Mouse (Mus musculus): ENCODE data around the gene Hapln2. TPM values are rescaled to one million over a fixed set of nuclear protein-coding genes. Genes with fewer than 3 reads are reported as not detected.
A peak's percentile ranks its signal among the peaks of the same experiment; 100 is the strongest.

The Hapln2 gene
- polyA plus RNA-seq, 1 experiment from 2014 or later, result not detected

DNA sequence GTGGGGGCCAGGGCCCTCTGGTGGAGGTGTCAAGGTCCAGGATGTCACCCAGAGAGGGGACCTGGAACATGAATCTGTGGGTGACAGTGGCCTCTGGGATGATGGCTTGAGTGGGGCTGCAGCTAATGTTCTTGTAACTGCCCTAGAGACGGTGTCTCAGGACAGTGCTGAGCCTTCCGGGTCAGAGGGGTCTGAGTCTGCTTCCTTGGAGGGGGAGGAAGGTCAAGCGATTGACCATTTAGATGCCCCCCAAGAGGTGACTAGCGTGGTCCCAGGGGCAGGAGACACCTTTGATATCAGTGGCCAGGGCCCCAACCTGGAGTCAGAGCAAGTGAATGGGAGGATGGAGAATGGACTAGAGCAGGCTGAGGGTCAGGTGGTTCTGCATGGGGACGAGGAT is 47.9 kb downstream of the Hapln2 start:
- Histone ChIP-seq H3K4me2 (replicated peaks; ENCODE audit: low read depth, low read length) (no peak overlapping the region), H3K27ac (ENCODE audit: low read depth, low read length) (0 out of 2 replicates have a peak overlapping the region, but pooled peaks have one; percentile 56), H3K9me3 (ENCODE audit: control insufficient read depth, low read length) (no peaks in the 10 kb centered on the region), H3K4me3 (ENCODE audit: low read length) (no peak overlapping the region), H3K36me3 (ENCODE audit: control insufficient read depth, insufficient read depth, low read length) (peaks cover 18% of the 10 kb centered on the region), H3K4me1 (ENCODE audit: control insufficient read depth, insufficient read depth, low read length) (peaks cover 66% of the 10 kb centered on the region), H3K27me3 (ENCODE audit: control insufficient read depth, insufficient read depth, low read length) (no peaks in the 10 kb centered on the region), H3K9ac (ENCODE audit: low read depth, low read length) (no peak overlapping the region)
- ATAC-seq (ENCODE audit: low FRiP score, low TSS enrichment), result no peak
- 82% methylated on average over 5 of the region's 5 CpGs for WGBS

DNA sequence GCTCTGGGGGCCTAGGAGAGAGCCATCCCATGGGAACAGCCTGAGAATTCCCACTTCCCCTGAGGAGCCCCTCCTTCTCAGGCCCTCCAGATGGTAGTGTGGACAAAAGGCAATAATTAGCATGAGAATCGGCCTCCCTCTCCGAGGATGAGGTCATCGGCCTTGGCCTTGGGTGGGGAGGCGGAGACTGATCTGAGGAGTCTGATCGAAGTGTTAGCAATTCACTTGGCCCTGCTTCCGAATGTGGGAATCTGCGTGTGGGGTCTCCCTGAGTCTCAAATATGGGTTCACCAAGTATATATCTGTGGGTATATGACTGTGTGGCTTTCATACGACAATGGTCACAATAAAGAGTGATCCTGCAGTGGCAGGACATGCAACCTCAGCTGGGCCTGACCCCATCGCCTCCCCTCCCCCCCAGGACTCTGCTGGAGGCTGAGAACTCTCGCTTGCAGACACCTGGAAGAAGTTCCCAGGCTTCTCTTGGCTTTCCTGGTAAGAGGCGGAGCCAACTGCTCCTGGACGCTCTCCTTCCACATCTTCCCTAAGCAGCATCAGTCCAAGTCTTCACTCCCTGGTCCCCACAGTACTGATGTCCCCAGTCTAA is 52.9 kb downstream of the Hapln2 start:
- Histone ChIP-seq H3K4me2 (replicated peaks; ENCODE audit: low read depth, low read length) (peak overlapping the region; percentile 96), H3K9ac (ENCODE audit: low read depth, low read length) (peak overlapping the region; percentile 82; the same call in 1 of the 2 replicates), H3K4me3 (ENCODE audit: low read length) (peak overlapping the region; percentile 71), H3K4me1 (ENCODE audit: control insufficient read depth, insufficient read depth, low read length) (peaks cover 51% of the 10 kb centered on the region), H3K36me3 (ENCODE audit: control insufficient read depth, insufficient read depth, low read length) (peaks cover 19% of the 10 kb centered on the region), H3K27me3 (ENCODE audit: control insufficient read depth, insufficient read depth, low read length) (no peaks in the 10 kb centered on the region), H3K9me3 (ENCODE audit: control insufficient read depth, low read length) (no peaks in the 10 kb centered on the region), H3K27ac (ENCODE audit: low read depth, low read length) (peak overlapping the region; percentile 37; the same call in 1 of the 2 replicates)
- WGBS, result 30% methylated on average over 12 of the region's 12 CpGs
- ATAC-seq (ENCODE audit: low FRiP score, low TSS enrichment), result no peak

DNA sequence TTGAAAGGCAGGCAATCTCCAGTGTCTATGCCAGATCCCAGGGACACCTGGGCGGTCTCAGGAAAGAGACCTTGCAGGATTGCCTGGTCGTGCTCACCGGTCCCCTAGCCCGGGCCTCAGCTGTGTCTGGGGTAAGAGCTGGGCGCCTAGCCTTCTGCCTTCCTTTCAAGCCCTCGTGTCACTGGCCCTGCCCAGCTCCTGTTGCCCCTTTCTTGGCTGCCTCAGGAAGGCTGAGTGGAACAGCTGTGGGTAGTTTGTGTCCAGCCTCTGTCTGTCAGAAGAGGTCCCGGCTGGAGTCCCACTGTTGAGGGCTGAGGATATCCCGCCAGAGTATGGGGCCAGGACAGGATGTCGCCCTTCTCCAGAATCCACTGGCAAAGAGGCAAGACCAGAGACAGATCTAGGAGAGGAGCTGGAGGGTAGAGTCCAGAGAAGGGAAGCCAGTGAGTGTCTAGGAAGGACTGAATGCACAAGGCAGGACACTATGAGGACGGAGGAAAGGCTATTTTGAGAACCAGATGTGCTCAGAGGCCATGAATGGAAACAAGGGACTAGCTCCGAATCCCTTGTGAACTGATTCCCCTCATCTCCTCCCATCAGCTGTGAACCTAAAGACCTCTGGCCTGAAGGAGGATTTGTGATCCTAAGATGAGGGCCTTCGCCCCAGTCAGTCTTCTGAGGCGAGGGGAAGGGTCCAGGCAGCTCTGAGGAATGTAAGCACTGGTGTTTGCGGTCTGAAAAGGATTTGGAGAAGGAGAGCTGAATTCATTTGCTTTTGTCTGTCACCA is 53.6 kb downstream of the Hapln2 start:
- 38% methylated on average over 14 of the region's 14 CpGs for WGBS
- no peaks in the 10 kb centered on the region for H3K9me3 ChIP-seq (ENCODE audit: control insufficient read depth, low read length)
- peaks cover 45% of the 10 kb centered on the region for H3K4me1 ChIP-seq (ENCODE audit: control insufficient read depth, insufficient read depth, low read length)
- peak overlapping the region; percentile 71 for H3K4me3 ChIP-seq (ENCODE audit: low read length)
- peak overlapping the region; percentile 96 for H3K4me2 ChIP-seq (replicated peaks; ENCODE audit: low read depth, low read length)
- H3K36me3 ChIP-seq (ENCODE audit: control insufficient read depth, insufficient read depth, low read length), result peaks cover 19% of the 10 kb centered on the region
- H3K27ac ChIP-seq (ENCODE audit: low read depth, low read length), result no peak overlapping the region
- H3K27me3 ChIP-seq (ENCODE audit: control insufficient read depth, insufficient read depth, low read length), result no peaks in the 10 kb centered on the region
- H3K9ac ChIP-seq (ENCODE audit: low read depth, low read length), result peak overlapping the region; percentile 82; the same call in 1 of the 2 replicates
- no peak for ATAC-seq (ENCODE audit: low FRiP score, low TSS enrichment)

DNA sequence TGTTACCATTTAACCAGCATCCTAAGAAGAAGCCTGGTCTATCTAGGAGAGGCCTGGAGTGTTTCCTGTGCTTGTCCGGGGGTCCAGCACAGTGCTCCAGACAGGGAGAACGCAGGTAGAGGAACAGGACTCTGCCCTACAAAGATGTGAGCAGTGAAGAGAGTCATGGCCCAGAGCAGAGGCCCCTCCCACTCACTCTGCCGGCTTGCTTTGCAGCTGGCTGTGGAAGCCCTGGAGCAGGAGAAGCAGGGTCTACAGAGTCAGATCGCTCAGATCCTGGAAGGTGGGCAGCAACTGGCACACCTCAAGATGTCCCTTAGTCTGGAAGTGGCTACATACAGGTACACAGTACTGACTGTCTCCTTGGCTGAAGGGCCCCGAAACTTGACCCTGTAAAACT is 54.6 kb downstream of the Hapln2 start:
- Histone ChIP-seq H3K9me3 (ENCODE audit: control insufficient read depth, low read length) (no peaks in the 10 kb centered on the region), H3K27ac (ENCODE audit: low read depth, low read length) (peak overlapping the region; percentile 48; the same call in 1 of the 2 replicates), H3K4me3 (ENCODE audit: low read length) (peak overlapping the region; percentile 71), H3K4me2 (replicated peaks; ENCODE audit: low read depth, low read length) (peak overlapping the region; percentile 96), H3K27me3 (ENCODE audit: control insufficient read depth, insufficient read depth, low read length) (no peaks in the 10 kb centered on the region; the same call in 1 of the 2 replicates), H3K4me1 (ENCODE audit: control insufficient read depth, insufficient read depth, low read length) (peaks cover 38% of the 10 kb centered on the region), H3K9ac (ENCODE audit: low read depth, low read length) (peak overlapping the region; percentile 82), H3K36me3 (ENCODE audit: control insufficient read depth, insufficient read depth, low read length) (peaks cover 16% of the 10 kb centered on the region)
- ATAC-seq (ENCODE audit: low FRiP score, low TSS enrichment), result no peak
- 24% methylated on average over 5 of the region's 5 CpGs for WGBS

DNA sequence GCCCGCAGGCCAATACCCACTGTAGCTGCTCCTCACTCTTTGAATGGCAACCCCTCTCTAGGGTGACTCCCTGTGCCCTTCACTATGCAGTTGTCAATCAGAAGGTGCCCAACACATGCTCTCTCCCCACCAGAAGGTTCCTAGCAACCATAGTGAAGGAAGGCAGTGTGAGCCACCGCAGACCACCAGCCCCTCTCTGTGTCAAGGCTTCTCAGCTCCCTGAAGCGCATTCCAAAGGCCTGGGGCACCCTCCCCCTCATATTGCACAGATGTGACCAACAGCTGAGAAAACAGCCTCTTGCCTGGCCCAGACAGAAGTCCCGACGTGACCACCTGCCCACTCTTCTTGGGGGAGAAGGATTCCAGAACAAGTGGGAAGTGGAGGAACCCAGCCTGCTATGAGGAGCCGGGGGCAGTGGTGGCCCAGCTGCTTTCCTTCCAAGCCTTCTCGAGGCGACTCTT is 55.1 kb downstream of the Hapln2 start:
- Histone ChIP-seq H3K4me1 (ENCODE audit: control insufficient read depth, insufficient read depth, low read length) (peaks cover 38% of the 10 kb centered on the region), H3K27ac (ENCODE audit: low read depth, low read length) (peak overlapping the region; percentile 48; the same call in 1 of the 2 replicates)
- peak; percentile 13; the same call in 1 of the 2 replicates for ATAC-seq (ENCODE audit: low FRiP score, low TSS enrichment)

More for the DNA sequence above, 55.1 kb downstream of the Hapln2 start:
- H3K36me3 ChIP-seq (ENCODE audit: control insufficient read depth, insufficient read depth, low read length), result peaks cover 16% of the 10 kb centered on the region
- no peaks in the 10 kb centered on the region; the same call in 1 of the 2 replicates for H3K27me3 ChIP-seq (ENCODE audit: control insufficient read depth, insufficient read depth, low read length)
- no peaks in the 10 kb centered on the region for H3K9me3 ChIP-seq (ENCODE audit: control insufficient read depth, low read length)
- H3K4me2 ChIP-seq (replicated peaks; ENCODE audit: low read depth, low read length), result peak overlapping the region; percentile 96
- 6% methylated on average over 8 of the region's 8 CpGs for WGBS
- peak overlapping the region; percentile 82 for H3K9ac ChIP-seq (ENCODE audit: low read depth, low read length)
- peak overlapping the region; percentile 71 for H3K4me3 ChIP-seq (ENCODE audit: low read length)

Other genes starting within 250 kb of the Hapln2 start
- 5.3 and 5.4 TPM in 2 replicates for gene Ntrk1, start 232.4 kb downstream of the Hapln2 start, polyA plus RNA-seq (2014; fragmentation: Nextera tagmentation; extraction: Ambion mirVana)
- gene Insrr, start 230.6 kb downstream of the Hapln2 start, polyA plus RNA-seq (2014; fragmentation: Nextera tagmentation; extraction: Ambion mirVana), result 0.95 and 0.97 TPM in 2 replicates
- gene Pear1, start 203.3 kb downstream of the Hapln2 start, polyA plus RNA-seq (2014; fragmentation: Nextera tagmentation; extraction: Ambion mirVana), result 25.3 and 41.0 TPM in 2 replicates
- gene Sh2d2a, start 180.8 kb downstream of the Hapln2 start, polyA plus RNA-seq (2014; fragmentation: Nextera tagmentation; extraction: Ambion mirVana), result 0.22 TPM in 1 of 2 replicates, not detected in the other
- 15.6 and 16.6 TPM in 2 replicates for gene Prcc, start 142.0 kb downstream of the Hapln2 start, polyA plus RNA-seq (2014; fragmentation: Nextera tagmentation; extraction: Ambion mirVana)
- 231 and 254 TPM in 2 replicates for gene Hdgf, start 121.3 kb downstream of the Hapln2 start, polyA plus RNA-seq (2014; fragmentation: Nextera tagmentation; extraction: Ambion mirVana)
- 76.7 and 81.0 TPM in 2 replicates for gene Mrpl24, start 108.1 kb downstream of the Hapln2 start, polyA plus RNA-seq (2014; fragmentation: Nextera tagmentation; extraction: Ambion mirVana)
- gene Isg20l2, start 97.3 kb downstream of the Hapln2 start, polyA plus RNA-seq (2014; fragmentation: Nextera tagmentation; extraction: Ambion mirVana), result 34.6 and 45.5 TPM in 2 replicates
- gene Rrnad1, start 96.9 kb downstream of the Hapln2 start, polyA plus RNA-seq (2014; fragmentation: Nextera tagmentation; extraction: Ambion mirVana), result 19.3 and 21.6 TPM in 2 replicates
- 113 and 169 TPM in 2 replicates for gene Crabp2, start 78.9 kb downstream of the Hapln2 start, polyA plus RNA-seq (2014; fragmentation: Nextera tagmentation; extraction: Ambion mirVana)
- gene Nes, start 56.5 kb downstream of the Hapln2 start, polyA plus RNA-seq (2014; fragmentation: Nextera tagmentation; extraction: Ambion mirVana), result 14.8 and 26.1 TPM in 2 replicates
- not detected in 2 replicates for gene Bcan, start 27.4 kb downstream of the Hapln2 start, polyA plus RNA-seq (2014; fragmentation: Nextera tagmentation; extraction: Ambion mirVana)
- gene Gpatch4, start 15.5 kb upstream of the Hapln2 start, polyA plus RNA-seq (2014; fragmentation: Nextera tagmentation; extraction: Ambion mirVana), result 48.1 and 48.6 TPM in 2 replicates
- 159 and 171 TPM in 2 replicates for gene Naxe, start 30.9 kb upstream of the Hapln2 start, polyA plus RNA-seq (2014; fragmentation: Nextera tagmentation; extraction: Ambion mirVana)
- gene Ttc24, start 50.7 kb upstream of the Hapln2 start, polyA plus RNA-seq (2014; fragmentation: Nextera tagmentation; extraction: Ambion mirVana), result not detected in 2 replicates
- gene Iqgap3, start 54.4 kb upstream of the Hapln2 start, polyA plus RNA-seq (2014; fragmentation: Nextera tagmentation; extraction: Ambion mirVana), result 15.5 and 20.9 TPM in 2 replicates
- 12.6 and 21.8 TPM in 2 replicates for gene Mef2d, start 114.8 kb upstream of the Hapln2 start, polyA plus RNA-seq (2014; fragmentation: Nextera tagmentation; extraction: Ambion mirVana)
- gene Rhbg, start 227.1 kb upstream of the Hapln2 start, polyA plus RNA-seq (2014; fragmentation: Nextera tagmentation; extraction: Ambion mirVana), result 2.2 and 3.7 TPM in 2 replicates

Measured in kidney, embryonic 14.5 days (tissue).